Mouse (Mus musculus) cortical plate, adult 2 months (tissue): ENCODE results near the gene Cyp1a2. TPM values are rescaled to one million over a fixed set of nuclear protein-coding genes. Genes with fewer than 3 reads are reported as not detected.

Source experiments
- H3K27ac ChIP-seq: fragments of 200-500 bp; 2 replicates; pipeline ENCODE4 v1.5.1; 2012; ENCODE audit warnings: low read length, control low read depth, inconsistent platforms; ENCODE audit not compliant: insufficient read depth
- H3K4me1 ChIP-seq: fragments of 200-500 bp; 2 replicates; pipeline ENCODE4 v1.6.1; 2011; ENCODE audit warnings: low read length; ENCODE audit not compliant: control insufficient read depth, insufficient read depth
- H3K4me3 ChIP-seq: fragments of 200-500 bp; 2 replicates; pipeline ENCODE4 v1.5.1; 2011; ENCODE audit warnings: mild to moderate bottlenecking, low read length, control low read depth; ENCODE audit not compliant: insufficient read depth
- CTCF ChIP-seq: fragments of 200-500 bp; IDR thresholded peaks from 2 replicates; pipeline ENCODE4 v1.5.1; 2011; ENCODE audit warnings: mild to moderate bottlenecking, control low read depth, low read length; ENCODE audit not compliant: insufficient read depth; ENCODE audit errors: extremely low read depth
- POLR2A ChIP-seq: fragments of 200-500 bp; IDR thresholded peaks from 2 replicates; pipeline ENCODE4 v1.6.1; 2011; ENCODE audit warnings: mild to moderate bottlenecking, low read length, control low read depth; ENCODE audit not compliant: insufficient read depth; ENCODE audit errors: extremely low read depth
- polyA plus RNA-seq: library from polyadenylated mRNA; depleted of rRNA; stranded (reverse); fragments of >200 nt; gene quantifications from 2 replicates; pipeline ENCODE4 v1.2.3, GENCODE M21; 2012

The Cyp1a2 gene
- polyA plus RNA-seq, 1 experiment: not detected

DNA sequence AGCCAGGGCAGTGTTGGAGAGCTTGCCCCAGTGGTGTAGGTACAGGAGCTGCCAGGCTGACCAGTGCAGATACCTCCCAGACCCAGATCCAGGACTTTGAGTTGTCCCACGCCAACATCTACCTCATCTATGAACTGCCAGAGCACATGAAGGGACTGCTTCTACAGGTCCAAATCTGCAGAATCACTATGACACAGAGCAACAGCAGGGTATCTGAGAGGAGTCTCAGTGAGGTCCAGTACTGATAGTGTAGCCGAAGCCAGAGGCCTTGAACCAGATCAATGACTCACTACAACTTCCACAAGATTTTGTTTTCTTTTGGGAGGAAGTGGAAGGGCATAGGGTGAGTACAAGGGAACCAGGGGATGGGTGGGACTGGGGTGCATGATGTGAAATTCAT is 4.2 kb upstream of the Cyp1a2 start, which contains the start of gene Cyp1a1:
TSS of gene Cyp1a1 (plus strand) at position 178 of the 400 bp plus-strand sequence.
- Histone ChIP-seq H3K27ac (no peak within 1 kb of the TSS), H3K4me3 (no peak within 1 kb of the TSS), H3K4me1 (no peaks in the 10 kb centered on the region)
- TF ChIP-seq POLR2A (no peak), CTCF (no peak)

GRCm38 (mm10) chr9:57686011-57686410 is 2.5 kb upstream of the Cyp1a2 start:
- Histone ChIP-seq H3K27ac (no peak overlapping the region), H3K4me1 (no peaks in the 10 kb centered on the region), H3K4me3 (no peak overlapping the region)
- TF ChIP-seq POLR2A (no peak), CTCF (no peak)

DNA sequence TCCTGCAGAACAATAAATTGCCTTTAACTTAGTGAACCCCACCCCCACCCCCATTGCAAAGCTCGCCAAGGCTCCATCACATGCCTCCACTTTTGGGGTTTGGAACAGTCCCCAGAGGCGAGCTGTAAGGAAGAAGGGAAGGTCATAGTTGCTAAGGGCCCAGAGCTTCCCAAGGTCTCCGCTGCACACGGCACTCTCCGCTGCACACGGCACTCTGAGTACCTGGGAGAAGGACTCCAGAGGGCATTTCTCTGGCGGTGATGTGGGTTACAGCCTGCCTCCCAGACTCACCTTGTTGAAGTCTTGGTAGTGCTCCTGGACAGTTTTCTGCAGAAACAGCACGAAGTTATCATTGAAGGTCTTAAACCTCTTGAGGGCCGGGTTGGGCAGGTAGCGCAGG is 2.1 kb downstream of the Cyp1a2 start:
- TF ChIP-seq POLR2A (no peak), CTCF (no peak)
- Histone ChIP-seq H3K4me3 (no peak overlapping the region), H3K27ac (no peak overlapping the region), H3K4me1 (no peaks in the 10 kb centered on the region)

DNA sequence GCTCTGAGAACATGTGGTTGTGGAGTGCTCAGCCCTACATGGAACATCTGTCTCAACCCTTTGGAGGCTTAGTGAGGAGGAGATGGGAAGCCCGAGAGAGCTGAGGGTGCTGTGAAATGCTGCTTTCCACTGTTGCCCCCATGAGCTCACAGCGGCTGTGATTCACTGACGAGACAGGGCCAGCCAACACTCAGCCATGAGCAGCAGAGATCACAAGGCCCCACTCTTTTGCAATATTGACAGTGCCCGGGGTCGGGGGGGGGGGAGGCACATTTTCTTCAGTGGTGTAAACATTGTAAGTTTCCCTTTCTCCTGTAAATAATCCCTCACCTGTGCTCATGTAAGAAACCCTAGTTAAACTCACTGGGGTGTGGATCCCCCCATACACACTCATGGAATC is 12.0 kb downstream of the Cyp1a2 start:
- TF ChIP-seq POLR2A (no peak), CTCF (no peak)
- no peaks in the 10 kb centered on the region for H3K4me1 ChIP-seq
- H3K27ac ChIP-seq: no peak overlapping the region
- H3K4me3 ChIP-seq: no peak overlapping the region

GRCm38 (mm10) chr9:57671037-57671436 is 12.5 kb downstream of the Cyp1a2 start:
- TF ChIP-seq POLR2A (no peak), CTCF (no peak)
- no peaks in the 10 kb centered on the region for H3K4me1 ChIP-seq
- no peak overlapping the region for H3K4me3 ChIP-seq
- H3K27ac ChIP-seq: no peak overlapping the region

GRCm38 (mm10) chr9:57669566-57669965 is 13.9 kb downstream of the Cyp1a2 start:
- no peak for TF ChIP-seq CTCF
- TF ChIP-seq POLR2A: no peak
- Histone ChIP-seq H3K4me3 (no peak overlapping the region), H3K27ac (no peak overlapping the region), H3K4me1 (no peaks in the 10 kb centered on the region)

- H3K27ac ChIP-seq: no peak overlapping the region
- H3K4me3 ChIP-seq: no peak overlapping the region
- TF ChIP-seq CTCF (no peak), POLR2A (no peak)
- no peaks in the 10 kb centered on the region for H3K4me1 ChIP-seq
Observed at GRCm38 (mm10) chr9:57668277-57668676, 15.2 kb downstream of the Cyp1a2 start.

DNA sequence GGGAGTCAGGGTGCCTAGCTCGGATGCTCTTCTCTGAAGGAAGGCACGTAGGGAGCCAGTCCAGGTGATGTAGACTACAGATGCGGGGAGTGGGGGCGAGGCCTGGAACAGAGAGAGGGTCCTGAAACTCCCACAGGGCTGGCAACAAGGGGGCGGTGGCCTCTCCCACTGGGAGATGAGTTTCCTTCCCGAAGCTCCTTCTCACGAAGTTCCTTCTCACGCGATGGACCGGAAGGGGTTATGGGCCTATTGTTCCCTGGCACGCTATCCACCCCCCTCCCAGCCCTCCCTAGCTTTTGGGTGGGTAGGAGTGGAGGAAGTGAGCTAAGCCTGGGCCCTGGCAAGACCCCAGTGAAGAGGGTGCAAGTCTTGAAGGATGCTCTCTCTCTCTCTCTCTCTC is 15.7 kb downstream of the Cyp1a2 start:
- H3K4me1 ChIP-seq: no peaks in the 10 kb centered on the region
- H3K4me3 ChIP-seq: no peak overlapping the region
- H3K27ac ChIP-seq: no peak overlapping the region
- TF ChIP-seq CTCF (no peak), POLR2A (no peak)

GRCm38 (mm10) chr9:57667136-57667535 is 16.4 kb downstream of the Cyp1a2 start:
- TF ChIP-seq POLR2A: no peak
- TF ChIP-seq CTCF: no peak

DNA sequence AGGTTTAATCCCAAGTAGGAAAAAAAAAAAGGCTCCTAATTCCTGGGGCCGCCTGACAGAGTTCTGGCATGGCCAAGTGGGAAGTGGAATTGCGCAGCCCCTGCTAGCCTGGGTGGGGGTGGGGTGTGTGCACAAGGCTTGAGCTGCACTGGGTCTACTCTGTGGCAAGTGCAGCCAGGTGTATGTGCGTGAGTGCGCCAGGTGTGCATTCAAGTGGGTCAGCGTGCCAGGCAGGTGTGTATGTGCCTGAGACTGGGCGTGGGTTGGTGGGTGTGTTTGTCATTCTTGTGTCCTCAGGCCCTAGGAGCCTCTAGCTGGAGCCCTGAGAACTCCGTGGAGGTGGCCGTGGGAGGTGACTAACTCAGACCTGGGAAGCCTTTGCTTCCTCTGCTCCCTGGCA is 17.0 kb downstream of the Cyp1a2 start:
- Histone ChIP-seq H3K27ac (no peak overlapping the region), H3K4me1 (no peaks in the 10 kb centered on the region), H3K4me3 (no peak overlapping the region)
- no peak for TF ChIP-seq POLR2A
- TF ChIP-seq CTCF: no peak

More at GRCm38 (mm10) chr9:57667136-57667535, 16.4 kb downstream of the Cyp1a2 start:
- Histone ChIP-seq H3K27ac (no peak overlapping the region), H3K4me1 (no peaks in the 10 kb centered on the region), H3K4me3 (no peak overlapping the region)
